Mouse (Mus musculus) ES-E14 (cell line): Measurements from ENCODE around the gene Cd2bp2. TPM values are rescaled to one million over a fixed set of nuclear protein-coding genes. Genes with fewer than 3 reads are reported as not detected.
A peak's percentile ranks its signal among the peaks of the same experiment; 100 is the strongest.

Experiments
- DNase-seq: peaks from one replicate; pipeline ENCODE4 v3.0.0-alpha.2; 2013; ENCODE audit warnings: low read depth, low spot score
- H3K27ac ChIP-seq: 2 replicates; pipeline ENCODE4 v1.5.1; 2012; ENCODE audit warnings: low read depth, mild to moderate bottlenecking, low read length, moderate library complexity, mixed read lengths; ENCODE audit not compliant: poor library complexity, insufficient read depth, severe bottlenecking
- H3K36me3 ChIP-seq: 2 replicates; pipeline ENCODE4 v1.6.1; 2012; ENCODE audit warnings: mild to moderate bottlenecking, low read length, moderate library complexity, mixed read lengths; ENCODE audit not compliant: control insufficient read depth, poor library complexity, insufficient read depth, severe bottlenecking
- H3K4me1 ChIP-seq, 2 experiments: fragments of 150-350 bp in 1 of 2; sonication (generic) in 1 of 2; 2 replicates each; pipeline ENCODE4 v1.6.1; 2012; ENCODE audit warnings: low read length in 2 of 2, mild to moderate bottlenecking in 1 of 2, mixed read lengths in 1 of 2; ENCODE audit not compliant: control insufficient read depth in 2 of 2, insufficient read depth in 2 of 2, poor library complexity in 1 of 2
- H3K4me3 ChIP-seq, 2 experiments: fragments of 150-350 bp in 1 of 2; sonication (generic) in 1 of 2; 2 replicates each; pipeline ENCODE4 v1.5.1; 2012; ENCODE audit warnings: low read length in 2 of 2, low read depth in 1 of 2, mild to moderate bottlenecking in 1 of 2, mixed read lengths in 1 of 2; ENCODE audit not compliant: insufficient read depth in 1 of 2, poor library complexity in 1 of 2, severe bottlenecking in 1 of 2
- H3K9ac ChIP-seq: 2 replicates; pipeline ENCODE4 v1.6.1; 2012; ENCODE audit warnings: low read depth, mild to moderate bottlenecking, low read length, mixed read lengths; ENCODE audit not compliant: poor library complexity, insufficient read depth, severe bottlenecking
- H3K9me3 ChIP-seq: fragments of 150-350 bp; sonication (generic); 2 replicates; pipeline ENCODE4 v1.6.1; 2012; ENCODE audit warnings: low read depth, mild to moderate bottlenecking, low read length; ENCODE audit not compliant: control insufficient read depth, insufficient read depth
- CHD2 ChIP-seq: IDR thresholded peaks from 2 replicates; pipeline ENCODE4 v1.6.1; 2014; ENCODE audit warnings: mild to moderate bottlenecking, low read depth, low read length, inconsistent platforms
- HCFC1 ChIP-seq: IDR thresholded peaks from 2 replicates; pipeline ENCODE4 v1.6.1; 2012; ENCODE audit warnings: low read length, inconsistent platforms, borderline replicate concordance; ENCODE audit not compliant: insufficient read depth
- MAFK ChIP-seq: IDR thresholded peaks from 2 replicates; pipeline ENCODE4 v1.6.1; 2014; ENCODE audit warnings: mild to moderate bottlenecking, low read depth, low read length, inconsistent platforms; ENCODE audit not compliant: insufficient read depth
- ZC3H11A ChIP-seq: IDR thresholded peaks from 2 replicates; pipeline ENCODE4 v1.6.1; 2012; ENCODE audit warnings: low read depth, mild to moderate bottlenecking, inconsistent platforms, low read length, borderline replicate concordance
- ZNF384 ChIP-seq: IDR thresholded peaks from 2 replicates; pipeline ENCODE4 v1.6.1; 2012; ENCODE audit warnings: low read depth, low read length, inconsistent platforms
- in situ Hi-C, 2 experiments: fragments of 600-800 bp; cut with MboI; formaldehyde crosslinking; loops; one replicate each; pipeline ENCODE4 v1.15.1; 2025; ENCODE audit warnings: low sequenced_read_pairs in 2 of 2, inconsistent platforms in 1 of 2; ENCODE audit not compliant: unreplicated experiment in 2 of 2
- total RNA-seq: library from RNA; depleted of rRNA; stranded (reverse); fragments of 300-350 nt; gene quantifications from 2 replicates; pipeline ENCODE4 v1.2.3, GENCODE M21; 2012

Cd2bp2 gene
- total RNA-seq, 1 experiment: 113 TPM

DNA sequence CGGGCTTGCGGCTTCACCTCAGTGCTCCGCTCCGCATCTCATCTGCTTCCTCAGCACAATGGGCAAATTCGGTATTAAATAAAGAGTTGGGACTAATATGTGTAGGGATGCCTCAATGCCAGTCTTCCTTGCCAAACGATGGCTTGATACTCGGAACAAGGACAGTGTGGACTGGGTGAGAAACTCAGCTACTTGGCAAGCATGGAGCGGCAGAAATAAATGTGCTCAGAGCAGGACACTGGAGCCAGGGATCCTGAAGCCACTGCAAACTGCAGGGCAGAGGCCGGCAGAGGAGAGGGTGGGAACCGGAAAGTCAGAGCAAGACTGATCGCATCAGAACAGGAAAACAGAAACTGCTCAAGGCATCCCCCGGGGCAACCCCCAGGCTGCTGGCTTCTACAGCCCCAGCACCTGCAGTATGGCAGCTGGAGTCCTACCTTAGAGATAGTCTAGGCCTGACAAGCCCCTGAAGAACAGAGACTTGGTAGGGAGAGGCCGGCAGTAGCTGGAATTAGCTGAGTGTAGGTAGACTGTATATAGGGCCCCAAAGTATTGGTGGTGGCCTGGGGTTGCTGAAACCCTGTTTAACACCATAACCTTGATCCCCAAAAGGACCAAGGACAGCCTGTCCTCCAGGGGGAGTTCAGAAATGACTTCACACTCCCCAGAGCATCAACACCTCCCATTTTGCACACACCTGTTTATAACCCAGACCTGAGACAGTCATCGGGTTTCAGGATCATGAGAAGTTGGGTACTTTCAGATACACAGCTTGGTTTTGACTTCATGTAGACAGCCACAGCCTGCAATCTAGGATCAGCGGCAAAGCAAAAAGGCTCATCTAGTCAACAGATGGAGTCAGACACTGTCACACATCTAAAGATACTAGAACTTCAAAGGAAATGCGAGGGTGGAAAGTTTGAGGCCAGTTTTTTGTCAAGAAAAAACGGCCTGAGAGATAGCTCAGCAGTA, 7.3 kb downstream of the Cd2bp2 start:
- DNase-seq: no peak
- Histone ChIP-seq H3K36me3 (peaks cover 19% of the 10 kb centered on the region), H3K27ac (peak overlapping the region; percentile 1; the same call in 1 of the 2 replicates), H3K4me1 (peaks cover 2 to 7% of the 10 kb centered on the region in 2 experiments; a peak in 3 of 4 replicates), H3K9ac (peak overlapping the region; percentile 41; the same call in 1 of the 2 replicates), H3K4me3 (no peak overlapping the region), H3K9me3 (no peaks in the 10 kb centered on the region)
- TF ChIP-seq CHD2 (no peak), MAFK (no peak), HCFC1 (no peak), ZC3H11A (no peak), ZNF384 (no peak)
- in situ Hi-C loops: no loop called here

GRCm38 (mm10) chr7:127187351-127187750, 8.5 kb downstream of the Cd2bp2 start:
- Histone ChIP-seq H3K27ac (no peak overlapping the region; the same call in 1 of the 2 replicates), H3K36me3 (peaks cover 7% of the 10 kb centered on the region), H3K4me3 (no peak overlapping the region), H3K4me1 (peaks cover 2 to 7% of the 10 kb centered on the region in 2 experiments; a peak in 3 of 4 replicates), H3K9ac (no peak overlapping the region), H3K9me3 (no peaks in the 10 kb centered on the region)
- in situ Hi-C loops: no loop called here
- no peak for DNase-seq
- TF ChIP-seq HCFC1: no peak
- 0 out of 2 replicates have a peak, but pooled peaks have one; percentile 6 for TF ChIP-seq ZNF384

DNA sequence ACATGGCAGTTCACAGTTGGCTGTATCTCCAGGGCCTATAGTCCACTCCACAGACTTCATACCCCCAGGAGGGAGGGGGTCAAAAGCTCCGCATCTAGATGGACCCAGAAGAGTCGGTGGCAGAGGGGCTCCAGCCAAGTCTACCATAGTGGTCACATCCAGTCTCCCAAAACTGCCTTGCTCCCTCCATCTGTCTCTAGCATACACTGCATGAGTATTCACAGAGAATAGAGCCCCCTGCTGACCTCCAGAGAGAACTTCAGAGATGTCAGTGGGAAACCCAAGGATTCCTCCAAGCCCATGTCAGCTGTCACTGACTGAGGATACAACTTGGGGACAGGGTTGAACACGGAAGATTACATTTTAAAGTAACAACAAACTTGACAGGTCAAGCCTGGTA, 10.2 kb downstream of the Cd2bp2 start:
- TF ChIP-seq CHD2 (no peak), MAFK (no peak), ZNF384 (no peak), ZC3H11A (no peak), HCFC1 (no peak)
- H3K4me3 ChIP-seq: no peak overlapping the region
- peaks cover 2 to 7% of the 10 kb centered on the region in 2 experiments; a peak in 2 of 4 replicates for H3K4me1 ChIP-seq
- H3K9ac ChIP-seq: no peak overlapping the region
- in situ Hi-C loops: no loop called here
- DNase-seq: peak; percentile 60
- H3K27ac ChIP-seq: no peak overlapping the region
- no peaks in the 10 kb centered on the region for H3K36me3 ChIP-seq
- H3K9me3 ChIP-seq: no peaks in the 10 kb centered on the region

GRCm38 (mm10) chr7:127184720-127185119, 11.1 kb downstream of the Cd2bp2 start:
- Histone ChIP-seq H3K36me3 (no peaks in the 10 kb centered on the region), H3K9me3 (no peaks in the 10 kb centered on the region), H3K9ac (no peak overlapping the region), H3K27ac (no peak overlapping the region), H3K4me1 (peaks cover 2 to 7% of the 10 kb centered on the region in 2 experiments; a peak in 2 of 4 replicates), H3K4me3 (no peak overlapping the region)
- TF ChIP-seq ZNF384: no peak
- TF ChIP-seq MAFK: no peak
- TF ChIP-seq CHD2: no peak
- no peak for TF ChIP-seq ZC3H11A
- TF ChIP-seq HCFC1: no peak
- no peak for DNase-seq
- in situ Hi-C loops: no loop called here
